8 mouse cellular contexts compared by ENCODE assay signal in genomic region chr7:143783378-143783995, GRCm38 (mm10). TPM values are rescaled to one million over a fixed set of nuclear protein-coding genes. Genes with fewer than 3 reads are reported as not detected.
DNase-seq lines count a peak whose midpoint lies in the region; ATAC-seq and TF ChIP-seq lines count a peak whose summit lies in the region.

No protein-coding gene starts in this region.

- H3K27me3 ChIP-seq in heart, embryonic 10.5 days (ENCODE audit: insufficient read depth, poor library complexity, severe bottlenecking), result peaks cover 37% of the 10 kb centered on the region
- H3K27me3 ChIP-seq in forebrain, postnatal 0 days (ENCODE audit: insufficient read depth, low read length), result no peaks in the 10 kb centered on the region
- H3K27me3 ChIP-seq in liver, embryonic 14.5 days (ENCODE audit: control insufficient read depth, insufficient read depth, low read length), result no peaks in the 10 kb centered on the region
- H3K27me3 ChIP-seq in stomach, embryonic 16.5 days (ENCODE audit: control insufficient read depth, insufficient read depth, low read length), result no peaks in the 10 kb centered on the region

- TF ChIP-seq CTCF in forebrain, postnatal 0 days (IDR thresholded peaks at IDR 0.05; ENCODE audit: low read depth), result no peak
- TF ChIP-seq CTCF in liver, embryonic 14.5 days (IDR thresholded peaks at IDR 0.05; ENCODE audit: low read depth), result no peak

- TF ChIP-seq EP300 in liver, embryonic 14.5 days (IDR thresholded peaks at IDR 0.05; ENCODE audit: low read depth), result no peak

- H3K9ac ChIP-seq in ES-E14 (ENCODE audit: insufficient read depth, low read depth, low read length, poor library complexity, severe bottlenecking), result no peak overlapping the region
- H3K9ac ChIP-seq in forebrain, postnatal 0 days, result peak overlapping the region; percentile 71
- H3K9ac ChIP-seq in liver, embryonic 14.5 days (replicated peaks), result no peak overlapping the region
- peak overlapping the region; percentile 67 for H3K9ac ChIP-seq in stomach, embryonic 16.5 days (ENCODE audit: low read length)

- H3K27ac ChIP-seq in heart, embryonic 10.5 days, result peak overlapping the region; percentile 82
- H3K27ac ChIP-seq in ES-E14 (ENCODE audit: insufficient read depth, low read depth, low read length, poor library complexity, severe bottlenecking), result no peak overlapping the region
- peak overlapping the region; percentile 6; the same call in 1 of the 2 replicates for H3K27ac ChIP-seq in forebrain, postnatal 0 days (ENCODE audit: low read depth, low read length)
- no peak overlapping the region for H3K27ac ChIP-seq in liver, embryonic 14.5 days
- H3K27ac ChIP-seq in stomach, embryonic 16.5 days (ENCODE audit: low read length), result peak overlapping the region; percentile 75; the same call in 1 of the 2 replicates

- ATAC-seq in forebrain, postnatal 0 days, result peak; percentile 67
- peak; percentile 12; the same call in 1 of the 2 replicates for ATAC-seq in liver, embryonic 14.5 days (ENCODE audit: insufficient read depth)
- peak; percentile 28; the same call in 1 of the 2 replicates for ATAC-seq in stomach, embryonic 16.5 days (ENCODE audit: insufficient read depth, low FRiP score)
- ATAC-seq in granulocyte monocyte progenitor cell, adult 5-6 weeks (replicated peaks; ENCODE audit: poor library complexity, severe bottlenecking), result no peak

- no peaks in the 10 kb centered on the region for H3K9me3 ChIP-seq in heart, embryonic 10.5 days
- H3K9me3 ChIP-seq in ES-E14 (ENCODE audit: control insufficient read depth, insufficient read depth, low read depth, low read length), result no peaks in the 10 kb centered on the region
- no peaks in the 10 kb centered on the region for H3K9me3 ChIP-seq in forebrain, postnatal 0 days (ENCODE audit: low read length)
- H3K9me3 ChIP-seq in liver, embryonic 14.5 days (ENCODE audit: control insufficient read depth, low read length), result no peaks in the 10 kb centered on the region
- H3K9me3 ChIP-seq in stomach, embryonic 16.5 days (replicated peaks; ENCODE audit: control insufficient read depth, low read length), result no peaks in the 10 kb centered on the region

- peaks cover 26% of the 10 kb centered on the region for H3K4me1 ChIP-seq in heart, embryonic 10.5 days
- peaks cover 0 to 8% of the 10 kb centered on the region in 2 experiments; a peak in 2 of 4 replicates for H3K4me1 ChIP-seq in ES-E14 (ENCODE audit: control insufficient read depth in 2 of 2, insufficient read depth in 2 of 2, low read length in 2 of 2, poor library complexity in 1 of 2)
- peaks cover 4% of the 10 kb centered on the region; the same call in 1 of the 2 replicates for H3K4me1 ChIP-seq in forebrain, postnatal 0 days (ENCODE audit: insufficient read depth)
- H3K4me1 ChIP-seq in liver, embryonic 14.5 days (replicated peaks; ENCODE audit: control insufficient read depth in 2 of 2, insufficient read depth in 2 of 2, low read length in 1 of 2), result 0 out of 4 replicates have a peak, but pooled peaks cover 0 to 6% of the 10 kb centered on the region in 2 experiments
- peaks cover 18% of the 10 kb centered on the region for H3K4me1 ChIP-seq in stomach, embryonic 16.5 days (ENCODE audit: control insufficient read depth, insufficient read depth, low read length)

- H3K4me2 ChIP-seq in forebrain, postnatal 0 days (ENCODE audit: low read depth), result peak overlapping the region; percentile 54
- H3K4me2 ChIP-seq in liver, embryonic 14.5 days (ENCODE audit: low read depth), result peak overlapping the region; percentile 49
- H3K4me2 ChIP-seq in stomach, embryonic 16.5 days (ENCODE audit: low read depth, low read length), result peak overlapping the region; percentile 50

- peak overlapping the region; percentile 64 for H3K4me3 ChIP-seq in heart, embryonic 10.5 days
- peak overlapping the region; percentile 12 to 40; a peak in 3 of 4 replicates for H3K4me3 ChIP-seq in ES-E14 (ENCODE audit: insufficient read depth in 1 of 2, low read depth in 1 of 2, low read length in 2 of 2, poor library complexity in 1 of 2, severe bottlenecking in 1 of 2)
- peak overlapping the region; percentile 53 for H3K4me3 ChIP-seq in forebrain, postnatal 0 days (ENCODE audit: low read depth, low read length)
- 0 out of 4 replicates have a peak overlapping the region, but pooled peaks have one; percentile 2 to 7 for H3K4me3 ChIP-seq in liver, embryonic 14.5 days (ENCODE audit: insufficient read depth in 1 of 2, low read depth in 2 of 2, low read length in 2 of 2)
- peak overlapping the region; percentile 40 for H3K4me3 ChIP-seq in stomach, embryonic 16.5 days (replicated peaks; ENCODE audit: low read length)

- in situ Hi-C loops in ES-E14 (cut with MboI; ENCODE audit: low sequenced_read_pairs in 2 of 2, unreplicated experiment in 2 of 2), result no loop called here

- 0 out of 2 replicates have a peak, but pooled peaks cover 4% of the 10 kb centered on the region for H3K36me3 ChIP-seq in heart, embryonic 10.5 days
- H3K36me3 ChIP-seq in ES-E14 (ENCODE audit: control insufficient read depth, insufficient read depth, low read length, poor library complexity, severe bottlenecking), result no peaks in the 10 kb centered on the region
- H3K36me3 ChIP-seq in forebrain, postnatal 0 days (ENCODE audit: insufficient read depth), result peaks cover 11% of the 10 kb centered on the region; the same call in 1 of the 2 replicates
- H3K36me3 ChIP-seq in liver, embryonic 14.5 days (replicated peaks; ENCODE audit: control insufficient read depth, insufficient read depth, low read depth), result no peaks in the 10 kb centered on the region
- H3K36me3 ChIP-seq in stomach, embryonic 16.5 days (ENCODE audit: control insufficient read depth, insufficient read depth, low read length), result no peaks in the 10 kb centered on the region

- intact Hi-C loops in heart, postnatal 25 days (cut with DNase I), result no loop called here

- WGBS in heart, embryonic 10.5 days, result 11% methylated on average over 6 of the region's 6 CpGs
- 12% methylated on average over 6 of the region's 6 CpGs for WGBS in forebrain, postnatal 0 days
- 12% methylated on average over 6 of the region's 6 CpGs for WGBS in liver, embryonic 14.5 days (ENCODE audit: insufficient replicate concordance)
- 21% methylated on average over 6 of the region's 6 CpGs for WGBS in stomach, embryonic 16.5 days

- no peak for DNase-seq in heart, embryonic 10.5 days (ENCODE audit: low spot score)
- DNase-seq in heart, postnatal 25 days (ENCODE audit: low spot score), result no peak
- DNase-seq in ES-E14 (ENCODE audit: low read depth, low spot score), result no peak
- DNase-seq in forebrain, postnatal 0 days, result no peak
- no peak for DNase-seq in liver, embryonic 14.5 days (ENCODE audit: low read depth in 3 of 3, low spot score in 3 of 3)
- no peak for DNase-seq in right cerebral cortex, postnatal 14 days

RNA-seq across cellular contexts. Expression of gene Mrgpre, which starts 0.8 kb away (rescaled TPM):
- polyA plus RNA-seq in heart, embryonic 10.5 days (2016; fragmentation: Nextera tagmentation; extraction: Ambion mirVana), result 1.9 and 2.2 TPM in 2 replicates
- 1 to 10 TPM; 1.0 to 1.3 TPM for total RNA-seq in heart, postnatal 25 days (2021)
- 0.21 and 0.67 TPM in 2 replicates for total RNA-seq in ES-E14 (2012; rRNA removed)
- 5.2 and 5.9 TPM in 2 replicates for total RNA-seq in forebrain, postnatal 0 days (2014; rRNA removed)
- polyA plus RNA-seq in forebrain, postnatal 0 days (2015; fragmentation: Nextera tagmentation; extraction: Ambion mirVana), result 5.9 and 8.3 TPM in 2 replicates
- polyA plus RNA-seq in liver, embryonic 14.5 days (2012; rRNA removed), result 0.28 and 0.37 TPM in 2 replicates
- 0.19 and 0.23 TPM in 2 replicates for polyA plus RNA-seq in liver, embryonic 14.5 days (2014; fragmentation: Nextera tagmentation; extraction: Ambion mirVana)
- 0.98 and 1.6 TPM in 2 replicates for polyA plus RNA-seq in stomach, embryonic 16.5 days (2015; fragmentation: Nextera tagmentation; extraction: Ambion mirVana)
- 2.6 and 2.9 TPM in 2 replicates for total RNA-seq in granulocyte monocyte progenitor cell, adult 5-6 weeks (2014; fragmentation: Nextera tagmentation)
- total RNA-seq in granulocyte monocyte progenitor cell, adult 5-6 weeks (2017), result 0.34 and 0.41 TPM in 2 replicates

RNA-seq across cellular contexts. Expression of gene Mrgprg, which starts 16.7 kb away (rescaled TPM):
- polyA plus RNA-seq in heart, embryonic 10.5 days (2016; fragmentation: Nextera tagmentation; extraction: Ambion mirVana), result 0.15 TPM in 1 of 2 replicates, not detected in the other
- not detected for total RNA-seq in heart, postnatal 25 days (2021)
- not detected in 2 replicates for total RNA-seq in ES-E14 (2012; rRNA removed)
- not detected in 2 replicates for total RNA-seq in forebrain, postnatal 0 days (2014; rRNA removed)
- polyA plus RNA-seq in forebrain, postnatal 0 days (2015; fragmentation: Nextera tagmentation; extraction: Ambion mirVana), result not detected in 2 replicates
- not detected in 2 replicates for polyA plus RNA-seq in liver, embryonic 14.5 days (2012; rRNA removed)
- not detected in 2 replicates for polyA plus RNA-seq in liver, embryonic 14.5 days (2014; fragmentation: Nextera tagmentation; extraction: Ambion mirVana)
- not detected in 2 replicates for polyA plus RNA-seq in stomach, embryonic 16.5 days (2015; fragmentation: Nextera tagmentation; extraction: Ambion mirVana)
- not detected in 2 replicates for total RNA-seq in granulocyte monocyte progenitor cell, adult 5-6 weeks (2014; fragmentation: Nextera tagmentation)
- total RNA-seq in granulocyte monocyte progenitor cell, adult 5-6 weeks (2017), result not detected in 2 replicates

RNA-seq across cellular contexts. Expression of gene Osbpl5, which starts 26.7 kb away (rescaled TPM):
- 19.0 and 29.2 TPM in 2 replicates for polyA plus RNA-seq in heart, embryonic 10.5 days (2016; fragmentation: Nextera tagmentation; extraction: Ambion mirVana)
- total RNA-seq in heart, postnatal 25 days (2021), result 10 to 100 TPM; 16.0 to 21.5 TPM
- total RNA-seq in ES-E14 (2012; rRNA removed), result 7.6 and 13.6 TPM in 2 replicates
- total RNA-seq in forebrain, postnatal 0 days (2014; rRNA removed), result 38.3 and 43.8 TPM in 2 replicates
- polyA plus RNA-seq in forebrain, postnatal 0 days (2015; fragmentation: Nextera tagmentation; extraction: Ambion mirVana), result 19.6 and 26.2 TPM in 2 replicates
- polyA plus RNA-seq in liver, embryonic 14.5 days (2012; rRNA removed), result 1.5 and 1.6 TPM in 2 replicates
- polyA plus RNA-seq in liver, embryonic 14.5 days (2014; fragmentation: Nextera tagmentation; extraction: Ambion mirVana), result 1.3 and 1.9 TPM in 2 replicates
- polyA plus RNA-seq in stomach, embryonic 16.5 days (2015; fragmentation: Nextera tagmentation; extraction: Ambion mirVana), result 43.5 and 52.2 TPM in 2 replicates
- 3.9 and 5.2 TPM in 2 replicates for total RNA-seq in granulocyte monocyte progenitor cell, adult 5-6 weeks (2014; fragmentation: Nextera tagmentation)
- 7.5 and 16.6 TPM in 2 replicates for total RNA-seq in granulocyte monocyte progenitor cell, adult 5-6 weeks (2017)

RNA-seq across cellular contexts. Expression of gene Nadsyn1, which starts 39.2 kb away (rescaled TPM):
- polyA plus RNA-seq in heart, embryonic 10.5 days (2016; fragmentation: Nextera tagmentation; extraction: Ambion mirVana), result 8.2 and 9.0 TPM in 2 replicates
- total RNA-seq in heart, postnatal 25 days (2021), result 1 to 10 TPM; 4.8 to 5.5 TPM
- 4.9 and 10.8 TPM in 2 replicates for total RNA-seq in ES-E14 (2012; rRNA removed)
- total RNA-seq in forebrain, postnatal 0 days (2014; rRNA removed), result 4.9 and 7.9 TPM in 2 replicates
- 3.5 and 3.6 TPM in 2 replicates for polyA plus RNA-seq in forebrain, postnatal 0 days (2015; fragmentation: Nextera tagmentation; extraction: Ambion mirVana)
- polyA plus RNA-seq in liver, embryonic 14.5 days (2012; rRNA removed), result 7.6 and 7.7 TPM in 2 replicates
- 6.0 and 7.1 TPM in 2 replicates for polyA plus RNA-seq in liver, embryonic 14.5 days (2014; fragmentation: Nextera tagmentation; extraction: Ambion mirVana)
- polyA plus RNA-seq in stomach, embryonic 16.5 days (2015; fragmentation: Nextera tagmentation; extraction: Ambion mirVana), result 11.1 and 15.1 TPM in 2 replicates
- 5.1 and 10.5 TPM in 2 replicates for total RNA-seq in granulocyte monocyte progenitor cell, adult 5-6 weeks (2014; fragmentation: Nextera tagmentation)
- total RNA-seq in granulocyte monocyte progenitor cell, adult 5-6 weeks (2017), result 13.2 and 16.4 TPM in 2 replicates

RNA-seq across cellular contexts. Expression of gene Dhcr7, which starts 39.5 kb away (rescaled TPM):
- 44.3 and 47.7 TPM in 2 replicates for polyA plus RNA-seq in heart, embryonic 10.5 days (2016; fragmentation: Nextera tagmentation; extraction: Ambion mirVana)
- total RNA-seq in heart, postnatal 25 days (2021), result 1 to 10 TPM; 5.8 to 6.7 TPM
- 38.5 and 52.1 TPM in 2 replicates for total RNA-seq in ES-E14 (2012; rRNA removed)
- 40.5 and 52.7 TPM in 2 replicates for total RNA-seq in forebrain, postnatal 0 days (2014; rRNA removed)
- 63.8 and 75.4 TPM in 2 replicates for polyA plus RNA-seq in forebrain, postnatal 0 days (2015; fragmentation: Nextera tagmentation; extraction: Ambion mirVana)
- 58.8 and 61.2 TPM in 2 replicates for polyA plus RNA-seq in liver, embryonic 14.5 days (2012; rRNA removed)
- 57.0 and 61.4 TPM in 2 replicates for polyA plus RNA-seq in liver, embryonic 14.5 days (2014; fragmentation: Nextera tagmentation; extraction: Ambion mirVana)
- polyA plus RNA-seq in stomach, embryonic 16.5 days (2015; fragmentation: Nextera tagmentation; extraction: Ambion mirVana), result 42.4 and 47.7 TPM in 2 replicates
- total RNA-seq in granulocyte monocyte progenitor cell, adult 5-6 weeks (2014; fragmentation: Nextera tagmentation), result 16.8 and 34.7 TPM in 2 replicates
- 6.9 and 15.8 TPM in 2 replicates for total RNA-seq in granulocyte monocyte progenitor cell, adult 5-6 weeks (2017)

Comparison
In these comparisons a context has a peak if more than half of its experiments do, and no peak if none do; other contexts are left out.
1. H3K27ac ChIP-seq: peak in heart, embryonic 10.5 days (single experiment), forebrain, postnatal 0 days (single experiment) and stomach, embryonic 16.5 days (single experiment); none in ES-E14 (single experiment) and liver, embryonic 14.5 days (single experiment).
2. H3K4me3 ChIP-seq: peak in every context shown above with its lines; median percentile 64 in heart, embryonic 10.5 days; 53 in forebrain, postnatal 0 days; 40 in stomach, embryonic 16.5 days; 26 in ES-E14; 4 in liver, embryonic 14.5 days.
3. H3K9ac ChIP-seq: peak in forebrain, postnatal 0 days (single experiment) and stomach, embryonic 16.5 days (single experiment); none in ES-E14 (single experiment) and liver, embryonic 14.5 days (single experiment).
4. Peak in every context shown above with its lines, with median percentiles within 50 percentile points of each other: H3K4me2 ChIP-seq.